Mouse (Mus musculus) kidney, adult 2 months (tissue): ENCODE results near the gene Plxdc2. TPM values are rescaled to one million over a fixed set of nuclear protein-coding genes. Genes with fewer than 3 reads are reported as not detected.

ENCODE experiments used
- DNase-seq: peaks from one replicate; pipeline ENCODE4 v3.0.0; 2021
- H3K27ac ChIP-seq: fragments of 200-500 bp; 2 replicates; pipeline ENCODE4 v1.5.1; 2012; ENCODE audit warnings: low read depth, low read length, control low read depth, inconsistent platforms; ENCODE audit not compliant: insufficient read depth
- H3K27me3 ChIP-seq: fragments of 200-500 bp; replicated peaks from 2 replicates; pipeline ENCODE4 v1.6.1; 2012; ENCODE audit warnings: mild to moderate bottlenecking, moderate library complexity, low read length, inconsistent platforms; ENCODE audit not compliant: control insufficient read depth, insufficient read depth
- H3K36me3 ChIP-seq: fragments of 200-500 bp; 2 replicates; pipeline ENCODE4 v1.6.1; 2012; ENCODE audit warnings: mild to moderate bottlenecking, moderate library complexity, low read length, inconsistent platforms; ENCODE audit not compliant: control insufficient read depth, insufficient read depth
- H3K4me1 ChIP-seq: fragments of 200-500 bp; 2 replicates; pipeline ENCODE4 v1.6.1; 2011; ENCODE audit warnings: low read length; ENCODE audit not compliant: control insufficient read depth, insufficient read depth
- H3K4me3 ChIP-seq: fragments of 200-500 bp; 2 replicates; pipeline ENCODE4 v1.5.1; 2011; ENCODE audit warnings: mild to moderate bottlenecking, low read depth, low read length, control low read depth; ENCODE audit not compliant: insufficient read depth
- CTCF ChIP-seq: fragments of 200-500 bp; conservative IDR thresholded peaks from 2 replicates; pipeline ENCODE4 v1.5.1; 2011; ENCODE audit warnings: low read depth, mild to moderate bottlenecking, control low read depth, low read length, moderate library complexity, mixed read lengths; ENCODE audit not compliant: insufficient read depth, insufficient read length
- POLR2A ChIP-seq: fragments of 200-500 bp; IDR thresholded peaks from one replicate; pipeline ENCODE4 v1.6.1; 2011; ENCODE audit warnings: low read depth, low read length, control low read depth
- WGBS: fragments of 180-500 bp; shearing (Covaris S2); methylation state at CpG from one replicate; pipeline ENCODE4 v1.1.7; 2018; 5-methylcytosine and 5-hydroxymethylcytosine counted together
- polyA plus RNA-seq: library from polyadenylated mRNA; depleted of rRNA; stranded (reverse); fragments of >200 nt; gene quantifications from 2 replicates; pipeline ENCODE4 v1.2.3, GENCODE M21; 2012

Plxdc2 gene
- polyA plus RNA-seq, 1 experiment = 34.3 TPM

- 89% methylated on average over 1 of the region's 1 CpGs for WGBS
- H3K27ac ChIP-seq = no peak overlapping the region
- no peaks in the 10 kb centered on the region for H3K27me3 ChIP-seq
- no peak overlapping the region for H3K4me3 ChIP-seq
- peaks cover 18% of the 10 kb centered on the region; the same call in 1 of the 2 replicates for H3K4me1 ChIP-seq
- no peaks in the 10 kb centered on the region for H3K36me3 ChIP-seq
- no peak for DNase-seq
- TF ChIP-seq CTCF = no peak
- TF ChIP-seq POLR2A = no peak
These were observed 100.2 kb downstream of the Plxdc2 start for GRCm38 (mm10) chr2:16456264-16456780.

DNA sequence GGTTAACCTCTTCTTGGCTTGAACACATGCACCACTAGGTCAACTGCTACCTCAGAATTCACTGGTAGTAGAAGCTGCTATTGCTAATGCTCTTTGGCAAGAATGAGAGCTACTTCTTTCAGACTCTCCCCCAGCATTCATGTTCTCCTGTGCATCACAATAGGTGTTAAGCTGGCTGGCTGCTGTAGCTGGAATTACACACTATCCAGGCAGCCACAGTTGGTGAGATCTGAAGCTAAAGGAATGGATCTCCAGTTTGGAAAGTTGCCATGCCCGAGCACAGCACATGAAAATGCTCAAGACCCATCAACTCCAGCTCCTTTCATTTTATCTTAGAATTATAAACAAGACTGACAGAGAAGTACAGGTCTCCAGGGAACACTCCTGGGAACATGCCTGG lies 103.4 kb downstream of the Plxdc2 start:
- Histone ChIP-seq H3K27ac (peak overlapping the region; percentile 56), H3K36me3 (no peaks in the 10 kb centered on the region), H3K4me3 (no peak overlapping the region), H3K4me1 (peaks cover 4% of the 10 kb centered on the region; the same call in 1 of the 2 replicates), H3K27me3 (no peaks in the 10 kb centered on the region)
- no peak for DNase-seq
- TF ChIP-seq CTCF (no peak), POLR2A (no peak)
- 48% methylated on average over 1 of the region's 1 CpGs for WGBS

DNA sequence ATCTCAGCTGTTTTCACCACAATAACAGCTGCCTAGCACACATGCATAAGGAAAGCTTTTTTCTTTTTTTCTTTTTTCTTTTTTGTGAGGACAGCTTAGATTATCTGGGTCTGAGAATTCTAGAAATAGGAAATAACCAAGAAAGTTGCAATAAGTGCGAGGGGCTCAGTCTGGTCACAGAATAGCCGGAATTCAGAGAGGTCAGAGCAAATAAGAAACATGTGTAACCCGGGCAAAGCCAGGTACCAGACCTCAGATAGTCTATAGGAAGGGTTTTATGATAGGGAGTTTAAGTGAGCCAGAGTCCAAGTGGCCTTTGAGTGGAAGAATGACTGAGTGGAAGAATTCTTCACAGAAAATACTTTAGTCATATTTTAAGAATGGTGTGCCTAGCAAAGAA lies 114.0 kb downstream of the Plxdc2 start:
- Histone ChIP-seq H3K4me3 (no peak overlapping the region), H3K36me3 (no peaks in the 10 kb centered on the region), H3K27ac (no peak overlapping the region), H3K4me1 (no peaks in the 10 kb centered on the region; the same call in 1 of the 2 replicates), H3K27me3 (no peaks in the 10 kb centered on the region)
- WGBS = 86% methylated on average over 3 of the region's 3 CpGs
- DNase-seq = no peak
- no peak for TF ChIP-seq CTCF
- TF ChIP-seq POLR2A = no peak

DNA sequence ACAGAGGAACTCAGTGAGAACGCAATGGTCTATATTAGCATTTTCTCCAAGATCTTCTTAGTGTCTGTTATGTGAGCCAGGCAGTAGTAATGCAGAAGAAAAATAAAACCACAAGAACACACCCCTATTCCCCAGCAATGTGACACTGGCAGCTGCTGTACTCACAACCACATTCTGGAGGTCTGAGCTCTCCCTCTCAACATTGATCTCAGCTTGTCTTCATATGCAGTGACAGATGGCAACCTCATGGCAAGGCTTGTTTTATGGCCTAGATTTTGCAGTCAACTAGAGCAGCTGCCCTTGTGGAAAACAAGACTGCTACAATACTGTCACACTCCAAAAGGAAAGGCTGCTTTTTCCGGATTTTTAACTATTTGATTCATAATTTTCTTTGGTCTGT lies 127.8 kb downstream of the Plxdc2 start:
- 93% methylated on average over 2 of the region's 2 CpGs for WGBS
- H3K36me3 ChIP-seq = no peaks in the 10 kb centered on the region
- no peak overlapping the region for H3K4me3 ChIP-seq
- no peak for DNase-seq
- no peaks in the 10 kb centered on the region for H3K4me1 ChIP-seq
- no peak for TF ChIP-seq POLR2A
- TF ChIP-seq CTCF = no peak
- no peaks in the 10 kb centered on the region for H3K27me3 ChIP-seq
- no peak overlapping the region for H3K27ac ChIP-seq

- H3K36me3 ChIP-seq = no peaks in the 10 kb centered on the region
- no peaks in the 10 kb centered on the region for H3K27me3 ChIP-seq
- H3K4me3 ChIP-seq = no peak overlapping the region
- TF ChIP-seq CTCF (no peak), POLR2A (no peak)
- no peak for DNase-seq
- H3K27ac ChIP-seq = no peak overlapping the region
- 95% methylated on average over 3 of the region's 3 CpGs for WGBS
- no peaks in the 10 kb centered on the region for H3K4me1 ChIP-seq
These were observed 129.9 kb downstream of the Plxdc2 start for GRCm38 (mm10) chr2:16485970-16486369.

DNA sequence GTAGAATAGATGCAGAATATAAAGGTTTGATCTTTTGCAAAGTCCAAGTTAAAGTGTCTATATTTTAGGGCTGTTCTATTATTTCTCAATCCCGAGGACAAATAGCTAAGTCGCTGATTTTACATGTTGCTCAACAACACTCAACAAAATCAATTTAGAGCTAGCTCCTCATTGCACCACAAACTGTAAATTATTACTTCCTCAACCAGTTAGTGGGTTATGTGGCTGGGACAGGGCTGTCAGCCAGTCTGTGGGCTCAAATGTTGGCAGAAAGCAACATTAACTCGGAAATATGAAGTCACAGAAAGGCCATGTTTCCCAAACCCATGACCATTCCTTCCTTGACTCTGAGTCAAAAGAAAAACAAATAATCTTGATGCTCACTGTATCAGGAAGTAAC lies 135.1 kb downstream of the Plxdc2 start:
- 34% methylated on average over 3 of the region's 3 CpGs for WGBS
- DNase-seq = peak; percentile 48
- H3K27ac ChIP-seq = no peak overlapping the region
- no peaks in the 10 kb centered on the region for H3K36me3 ChIP-seq
- no peak for TF ChIP-seq CTCF
- no peak overlapping the region for H3K4me3 ChIP-seq
- 0 out of 2 replicates have a peak, but pooled peaks cover 3% of the 10 kb centered on the region for H3K4me1 ChIP-seq
- H3K27me3 ChIP-seq = no peaks in the 10 kb centered on the region

DNA sequence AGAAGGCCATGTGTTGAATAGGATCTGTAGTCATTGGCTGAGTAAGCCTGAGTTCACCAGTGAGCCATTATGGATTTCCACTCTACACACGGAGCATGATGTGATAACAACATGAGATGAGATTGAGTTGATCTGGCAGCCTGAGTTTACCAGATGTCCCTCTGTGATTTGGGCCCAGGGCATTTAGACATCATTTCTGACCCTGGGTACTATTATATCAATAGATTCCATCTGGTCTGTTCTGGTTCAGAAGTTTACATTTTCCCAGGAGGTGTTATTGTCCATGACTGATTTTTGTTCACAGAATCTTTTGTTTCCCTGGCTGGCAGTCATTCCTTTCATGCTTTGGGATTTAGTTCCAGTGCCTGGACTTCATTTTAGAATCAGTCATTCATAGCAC lies 146.7 kb downstream of the Plxdc2 start:
- 64% methylated on average over 1 of the region's 1 CpGs for WGBS
- no peaks in the 10 kb centered on the region for H3K36me3 ChIP-seq
- H3K4me3 ChIP-seq = no peak overlapping the region
- DNase-seq = no peak
- H3K4me1 ChIP-seq = no peaks in the 10 kb centered on the region; the same call in 1 of the 2 replicates
- TF ChIP-seq POLR2A (no peak), CTCF (no peak)
- H3K27me3 ChIP-seq = no peaks in the 10 kb centered on the region
- H3K27ac ChIP-seq = no peak overlapping the region
